Mouse (Mus musculus): ENCODE data around the gene Zfhx3. TPM values are rescaled to one million over a fixed set of nuclear protein-coding genes. Genes with fewer than 3 reads are reported as not detected.

Zfhx3 gene
- total RNA-seq, 1 experiment from 2014 or later = 2.1 TPM

- no peak for ATAC-seq (replicated peaks in 1 of 2; ENCODE audit: insufficient read depth in 1 of 2, low FRiP score in 2 of 2, low TSS enrichment in 1 of 2, low read depth in 1 of 2, poor library complexity in 2 of 2, severe bottlenecking in 2 of 2)
Observed at GRCm38 (mm10) chr8:108803017-108803416, 860.6 kb downstream of the Zfhx3 start.

GRCm38 (mm10) chr8:108811694-108812093, 869.2 kb downstream of the Zfhx3 start:
- no peak for ATAC-seq (replicated peaks in 1 of 2; ENCODE audit: insufficient read depth in 1 of 2, low FRiP score in 2 of 2, low TSS enrichment in 1 of 2, low read depth in 1 of 2, poor library complexity in 2 of 2, severe bottlenecking in 2 of 2)

GRCm38 (mm10) chr8:108813375-108813774, 870.9 kb downstream of the Zfhx3 start:
- ATAC-seq (replicated peaks in 1 of 2; ENCODE audit: insufficient read depth in 1 of 2, low FRiP score in 2 of 2, low TSS enrichment in 1 of 2, low read depth in 1 of 2, poor library complexity in 2 of 2, severe bottlenecking in 2 of 2) = no peak

GRCm38 (mm10) chr8:108819271-108819671, 876.8 kb downstream of the Zfhx3 start:
- no peak for ATAC-seq (replicated peaks in 1 of 2; ENCODE audit: insufficient read depth in 1 of 2, low FRiP score in 2 of 2, low TSS enrichment in 1 of 2, low read depth in 1 of 2, poor library complexity in 2 of 2, severe bottlenecking in 2 of 2)

- peak; percentile 33 to 38; a peak in 2 of 4 replicates for ATAC-seq (replicated peaks in 1 of 2; ENCODE audit: insufficient read depth in 1 of 2, low FRiP score in 2 of 2, low TSS enrichment in 1 of 2, low read depth in 1 of 2, poor library complexity in 2 of 2, severe bottlenecking in 2 of 2)
Observed at GRCm38 (mm10) chr8:108819826-108820225, 877.4 kb downstream of the Zfhx3 start.

GRCm38 (mm10) chr8:108820634-108821033, 878.2 kb downstream of the Zfhx3 start:
- ATAC-seq (replicated peaks in 1 of 2; ENCODE audit: insufficient read depth in 1 of 2, low FRiP score in 2 of 2, low TSS enrichment in 1 of 2, low read depth in 1 of 2, poor library complexity in 2 of 2, severe bottlenecking in 2 of 2) = peak; percentile 84 to 90

GRCm38 (mm10) chr8:108822841-108823266, 880.4 kb downstream of the Zfhx3 start:
- peak; percentile 43 for ATAC-seq (replicated peaks in 1 of 2; ENCODE audit: insufficient read depth in 1 of 2, low FRiP score in 2 of 2, low TSS enrichment in 1 of 2, low read depth in 1 of 2, poor library complexity in 2 of 2, severe bottlenecking in 2 of 2)

- ATAC-seq (replicated peaks in 1 of 2; ENCODE audit: insufficient read depth in 1 of 2, low FRiP score in 2 of 2, low TSS enrichment in 1 of 2, low read depth in 1 of 2, poor library complexity in 2 of 2, severe bottlenecking in 2 of 2) = no peak
Observed at GRCm38 (mm10) chr8:108824049-108824448, 881.6 kb downstream of the Zfhx3 start.

- ATAC-seq (replicated peaks in 1 of 2; ENCODE audit: insufficient read depth in 1 of 2, low FRiP score in 2 of 2, low TSS enrichment in 1 of 2, low read depth in 1 of 2, poor library complexity in 2 of 2, severe bottlenecking in 2 of 2) = no peak
Observed at GRCm38 (mm10) chr8:108826414-108826813, 884.0 kb downstream of the Zfhx3 start.

GRCm38 (mm10) chr8:108827428-108827827, 885.0 kb downstream of the Zfhx3 start:
- no peak for ATAC-seq (replicated peaks in 1 of 2; ENCODE audit: insufficient read depth in 1 of 2, low FRiP score in 2 of 2, low TSS enrichment in 1 of 2, low read depth in 1 of 2, poor library complexity in 2 of 2, severe bottlenecking in 2 of 2)

GRCm38 (mm10) chr8:108829305-108829717, 886.9 kb downstream of the Zfhx3 start:
- ATAC-seq (replicated peaks in 1 of 2; ENCODE audit: insufficient read depth in 1 of 2, low FRiP score in 2 of 2, low TSS enrichment in 1 of 2, low read depth in 1 of 2, poor library complexity in 2 of 2, severe bottlenecking in 2 of 2) = no peak

GRCm38 (mm10) chr8:108835143-108835542, 892.7 kb downstream of the Zfhx3 start:
- no peak for ATAC-seq (replicated peaks in 1 of 2; ENCODE audit: insufficient read depth in 1 of 2, low FRiP score in 2 of 2, low TSS enrichment in 1 of 2, low read depth in 1 of 2, poor library complexity in 2 of 2, severe bottlenecking in 2 of 2)

- no peak for ATAC-seq (replicated peaks in 1 of 2; ENCODE audit: insufficient read depth in 1 of 2, low FRiP score in 2 of 2, low TSS enrichment in 1 of 2, low read depth in 1 of 2, poor library complexity in 2 of 2, severe bottlenecking in 2 of 2)
Observed at GRCm38 (mm10) chr8:108837788-108838187, 895.3 kb downstream of the Zfhx3 start.

GRCm38 (mm10) chr8:108838761-108839160, 896.3 kb downstream of the Zfhx3 start:
- ATAC-seq (replicated peaks in 1 of 2; ENCODE audit: insufficient read depth in 1 of 2, low FRiP score in 2 of 2, low TSS enrichment in 1 of 2, low read depth in 1 of 2, poor library complexity in 2 of 2, severe bottlenecking in 2 of 2) = no peak

GRCm38 (mm10) chr8:108842307-108842706, 899.9 kb downstream of the Zfhx3 start:
- ATAC-seq (replicated peaks in 1 of 2; ENCODE audit: insufficient read depth in 1 of 2, low FRiP score in 2 of 2, low TSS enrichment in 1 of 2, low read depth in 1 of 2, poor library complexity in 2 of 2, severe bottlenecking in 2 of 2) = peak; percentile 37 to 77; a peak in 3 of 4 replicates

GRCm38 (mm10) chr8:108846174-108846573, 903.7 kb downstream of the Zfhx3 start:
- ATAC-seq (replicated peaks in 1 of 2; ENCODE audit: insufficient read depth in 1 of 2, low FRiP score in 2 of 2, low TSS enrichment in 1 of 2, low read depth in 1 of 2, poor library complexity in 2 of 2, severe bottlenecking in 2 of 2) = no peak

- ATAC-seq (replicated peaks in 1 of 2; ENCODE audit: insufficient read depth in 1 of 2, low FRiP score in 2 of 2, low TSS enrichment in 1 of 2, low read depth in 1 of 2, poor library complexity in 2 of 2, severe bottlenecking in 2 of 2) = no peak
Observed at GRCm38 (mm10) chr8:108846827-108847226, 904.4 kb downstream of the Zfhx3 start.

- peak; percentile 19; a peak in 2 of 4 replicates for ATAC-seq (replicated peaks in 1 of 2; ENCODE audit: insufficient read depth in 1 of 2, low FRiP score in 2 of 2, low TSS enrichment in 1 of 2, low read depth in 1 of 2, poor library complexity in 2 of 2, severe bottlenecking in 2 of 2)
Observed at GRCm38 (mm10) chr8:108847356-108847755, 904.9 kb downstream of the Zfhx3 start.

- ATAC-seq (replicated peaks in 1 of 2; ENCODE audit: insufficient read depth in 1 of 2, low FRiP score in 2 of 2, low TSS enrichment in 1 of 2, low read depth in 1 of 2, poor library complexity in 2 of 2, severe bottlenecking in 2 of 2) = peak in 1 of 2 experiments; percentile 53; a peak in 2 of 4 replicates
Observed at GRCm38 (mm10) chr8:108848484-108848883, 906.0 kb downstream of the Zfhx3 start.
